Mouse (Mus musculus) forebrain, postnatal 0 days (tissue): ENCODE measurements at regions not wholly inside any gene's neighbourhood (a gene's known extent, or its start where the extent isn't known, plus 50 kb on each side); places are given as distances from the start of the nearest gene placed in this dataset.

ENCODE experiments used
- ATAC-seq: fragments of 200-750 bp; cut with Nextera tagmentation; 2 replicates; pipeline ENCODE4 v1.8.0; 2017; ENCODE audit warnings: mild to moderate bottlenecking, moderate library complexity
- DNase-seq: peaks from one replicate; pipeline ENCODE4 v3.0.0-alpha.2; 2015
- H3K27ac ChIP-seq: fragments of 300-500 bp; sonication (generic); 2 replicates; pipeline ENCODE4 v1.5.1; 2014; ENCODE audit warnings: low read depth, mild to moderate bottlenecking, antibody characterized with exemption, low read length, moderate library complexity, mixed read lengths
- H3K27me3 ChIP-seq: fragments of 300-500 bp; sonication (generic); 2 replicates; pipeline ENCODE4 v1.6.1; 2014; ENCODE audit warnings: mild to moderate bottlenecking, low read length, mixed read lengths; ENCODE audit not compliant: insufficient read depth
- H3K36me3 ChIP-seq: fragments of 300-500 bp; sonication (generic); 2 replicates; pipeline ENCODE4 v1.6.1; 2014; ENCODE audit warnings: mild to moderate bottlenecking, moderate library complexity; ENCODE audit not compliant: insufficient read depth
- H3K4me1 ChIP-seq: fragments of 300-500 bp; sonication (generic); 2 replicates; pipeline ENCODE4 v1.6.1; 2014; ENCODE audit warnings: antibody characterized with exemption; ENCODE audit not compliant: insufficient read depth
- H3K4me2 ChIP-seq: fragments of 300-500 bp; sonication (generic); 2 replicates; pipeline ENCODE4 v1.6.1; 2014; ENCODE audit warnings: low read depth, mild to moderate bottlenecking, moderate library complexity
- H3K4me3 ChIP-seq: fragments of 300-500 bp; sonication (generic); 2 replicates; pipeline ENCODE4 v1.5.1; 2014; ENCODE audit warnings: low read depth, low read length, mixed read lengths
- H3K9ac ChIP-seq: fragments of 300-500 bp; sonication (generic); 2 replicates; pipeline ENCODE4 v1.6.1; 2014; ENCODE audit warnings: mild to moderate bottlenecking
- H3K9me3 ChIP-seq: fragments of 300-500 bp; sonication (generic); 2 replicates; pipeline ENCODE4 v1.6.1; 2016; ENCODE audit warnings: low read length
- CTCF ChIP-seq: sonication (generic); IDR thresholded peaks from 2 replicates; pipeline ENCODE4 v1.5.1; 2016; ENCODE audit warnings: antibody characterized with exemption, control low read depth, low read depth
- WGBS: fragments of 180-500 bp; shearing (Covaris S2); extraction: QIAGEN DNeasy Blood & Tissue Kit; methylation state at CpG from one replicate; pipeline ENCODE4 v1.1.7; 2014; 5-methylcytosine and 5-hydroxymethylcytosine counted together

DNA sequence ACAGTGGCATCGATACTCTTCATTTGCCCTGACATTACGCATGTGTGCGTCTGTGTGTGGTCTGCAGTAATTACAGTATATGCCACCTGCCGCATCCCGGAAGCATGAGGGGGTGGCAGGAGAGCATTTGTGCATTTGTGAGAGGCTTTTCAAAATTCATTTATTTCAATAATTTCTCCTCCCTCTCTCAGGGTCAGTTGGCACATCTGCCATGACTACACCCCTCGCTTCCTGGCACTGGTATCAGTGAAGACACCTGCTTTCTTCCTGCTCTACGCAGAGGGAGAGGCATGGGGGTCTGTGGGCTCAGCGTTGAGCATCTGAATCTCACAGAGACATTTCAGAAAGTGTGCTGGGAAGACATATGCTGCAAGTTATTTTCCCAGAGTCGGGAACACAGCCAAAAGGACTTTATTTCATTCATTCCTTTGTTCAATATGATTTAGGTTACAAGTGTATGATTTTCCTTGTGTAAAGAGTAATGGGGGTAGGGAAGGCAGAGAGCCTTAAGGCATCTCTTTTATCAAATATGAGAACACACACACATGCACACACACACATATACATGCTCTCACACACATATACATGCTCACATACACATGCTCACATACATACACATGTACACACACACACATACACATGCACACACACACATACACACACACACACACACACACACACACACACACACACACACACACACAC, 262.2 kb upstream of the Klhl29 start:
- H3K27me3 ChIP-seq: no peaks in the 10 kb centered on the region
- no peaks in the 10 kb centered on the region for H3K36me3 ChIP-seq
- H3K27ac ChIP-seq: no peak overlapping the region
- H3K4me2 ChIP-seq: no peak overlapping the region
- no peak for TF ChIP-seq CTCF
- no peak overlapping the region for H3K9ac ChIP-seq
- H3K4me1 ChIP-seq: 0 out of 2 replicates have a peak, but pooled peaks cover 3% of the 10 kb centered on the region
- peak; percentile 74 for ATAC-seq
- no peaks in the 10 kb centered on the region for H3K9me3 ChIP-seq
- WGBS: 39% methylated on average over 9 of the region's 9 CpGs
- peak; percentile 66 for DNase-seq
- H3K4me3 ChIP-seq: no peak overlapping the region

DNA sequence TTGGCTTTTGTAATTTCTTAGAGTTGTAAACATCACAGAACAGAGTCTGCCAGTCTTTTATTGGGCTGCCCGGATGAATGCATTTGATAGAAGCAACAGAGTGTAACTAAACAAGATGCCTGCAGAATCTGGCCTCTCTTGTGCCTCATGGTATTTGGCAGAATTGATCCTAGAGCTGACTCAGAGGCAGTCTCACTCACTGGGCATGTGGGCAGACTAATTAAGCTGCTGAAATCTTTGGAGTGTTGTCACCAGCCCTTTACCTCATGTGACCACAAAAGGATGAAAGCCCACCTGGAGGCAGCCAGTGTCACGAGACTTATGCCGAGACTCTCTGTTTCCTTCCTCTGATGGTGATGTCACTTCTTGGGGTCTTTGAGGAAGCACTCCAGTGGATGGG, 258.5 kb upstream of the Klhl29 start:
- no peak for TF ChIP-seq CTCF
- 36% methylated on average over 3 of the region's 3 CpGs for WGBS

DNA sequence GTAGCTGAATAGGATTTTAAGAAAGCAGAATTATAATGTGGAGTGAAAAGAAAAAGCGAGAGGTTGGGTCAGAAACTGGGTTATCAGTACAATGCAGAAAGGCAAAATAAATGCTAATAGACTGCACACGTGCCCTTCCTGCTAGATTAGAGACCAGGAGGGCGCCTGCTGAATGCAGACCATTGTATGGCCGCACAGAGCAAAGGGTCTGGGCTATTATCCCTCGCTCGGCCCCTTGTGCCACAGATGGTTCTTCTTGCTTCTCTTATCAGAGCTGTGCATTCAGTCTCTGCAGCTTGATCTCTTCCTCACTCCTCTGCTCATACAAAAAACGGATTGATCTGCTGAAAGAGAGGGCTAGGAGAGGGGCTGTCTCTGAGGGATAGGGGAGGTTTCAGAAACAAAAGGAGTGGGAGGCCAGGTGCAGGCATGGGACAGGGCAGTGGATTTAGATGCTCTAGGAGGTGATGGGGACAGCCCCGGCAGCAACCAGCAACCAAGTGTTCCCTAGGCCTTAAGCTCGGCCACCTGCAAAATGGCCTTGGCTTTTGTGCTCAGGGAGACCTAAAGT, 225.7 kb upstream of the Klhl29 start:
- Histone ChIP-seq H3K9me3 (no peaks in the 10 kb centered on the region), H3K9ac (no peak overlapping the region), H3K27me3 (no peaks in the 10 kb centered on the region), H3K27ac (no peak overlapping the region), H3K4me1 (no peaks in the 10 kb centered on the region), H3K36me3 (no peaks in the 10 kb centered on the region), H3K4me3 (no peak overlapping the region), H3K4me2 (no peak overlapping the region)
- WGBS: 35% methylated on average over 9 of the region's 9 CpGs
- DNase-seq (no peak), ATAC-seq (no peak)
- no peak for TF ChIP-seq CTCF

More for the DNA sequence above, 258.5 kb upstream of the Klhl29 start:
- H3K4me3 ChIP-seq: no peak overlapping the region
- DNase-seq: no peak
- H3K36me3 ChIP-seq: no peaks in the 10 kb centered on the region
- no peak for ATAC-seq
- H3K4me2 ChIP-seq: no peak overlapping the region
- no peak overlapping the region for H3K27ac ChIP-seq
- H3K4me1 ChIP-seq: 0 out of 2 replicates have a peak, but pooled peaks cover 3% of the 10 kb centered on the region
- H3K9ac ChIP-seq: no peak overlapping the region
- H3K9me3 ChIP-seq: no peaks in the 10 kb centered on the region
- no peaks in the 10 kb centered on the region for H3K27me3 ChIP-seq

DNA sequence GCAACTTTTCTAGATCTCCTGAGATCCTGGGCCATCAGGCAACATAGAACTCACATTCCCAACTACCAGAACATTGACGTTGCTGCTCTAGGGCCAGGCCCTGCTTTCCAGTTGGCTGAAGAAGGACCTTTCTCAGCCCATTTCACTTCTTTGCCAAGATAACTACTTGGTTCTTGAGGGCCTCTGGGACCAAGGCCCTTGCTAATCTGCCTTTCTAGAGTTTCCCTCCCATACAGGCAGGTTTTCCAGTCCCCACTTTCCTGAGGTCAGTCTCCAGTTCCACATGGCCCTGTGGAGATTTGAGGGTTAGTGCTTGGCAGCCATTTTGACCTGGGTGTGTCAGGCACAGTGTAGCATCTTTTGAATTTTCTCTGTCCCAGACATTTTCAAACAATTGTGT, 223.9 kb upstream of the Klhl29 start:
- Histone ChIP-seq H3K27me3 (no peaks in the 10 kb centered on the region), H3K4me2 (no peak overlapping the region), H3K4me1 (no peaks in the 10 kb centered on the region), H3K27ac (no peak overlapping the region), H3K36me3 (no peaks in the 10 kb centered on the region), H3K4me3 (no peak overlapping the region), H3K9ac (no peak overlapping the region), H3K9me3 (no peaks in the 10 kb centered on the region)
- DNase-seq (no peak), ATAC-seq (no peak)
- no peak for TF ChIP-seq CTCF
- WGBS: 94% methylated on average over 1 of the region's 1 CpGs

DNA sequence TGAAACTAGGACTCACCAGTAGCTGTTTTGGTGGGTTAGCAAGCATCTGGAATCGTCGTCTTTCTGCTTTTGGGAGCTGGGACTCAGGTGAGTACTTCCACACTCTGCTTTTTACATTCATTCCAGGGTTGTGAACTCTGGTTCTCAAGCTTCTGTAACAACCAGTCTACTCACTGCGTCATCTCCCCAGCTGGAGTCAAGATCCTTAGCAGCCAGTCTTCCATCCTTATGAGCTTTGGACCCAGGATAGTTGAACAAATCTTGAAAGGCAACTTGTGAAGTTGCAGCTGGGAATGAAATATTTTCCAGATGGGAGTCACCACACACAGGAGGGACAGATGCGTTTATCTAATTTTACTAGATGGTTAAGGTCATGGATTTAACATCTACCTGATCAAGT, 223.5 kb upstream of the Klhl29 start:
- ATAC-seq (no peak), DNase-seq (no peak)
- H3K4me2 ChIP-seq: no peak overlapping the region
- no peaks in the 10 kb centered on the region for H3K4me1 ChIP-seq
- H3K36me3 ChIP-seq: no peaks in the 10 kb centered on the region
- WGBS: 89% methylated on average over 4 of the region's 4 CpGs
- H3K27ac ChIP-seq: no peak overlapping the region
- no peak for TF ChIP-seq CTCF
- H3K4me3 ChIP-seq: no peak overlapping the region
- H3K9ac ChIP-seq: no peak overlapping the region
- no peaks in the 10 kb centered on the region for H3K9me3 ChIP-seq
- H3K27me3 ChIP-seq: no peaks in the 10 kb centered on the region

DNA sequence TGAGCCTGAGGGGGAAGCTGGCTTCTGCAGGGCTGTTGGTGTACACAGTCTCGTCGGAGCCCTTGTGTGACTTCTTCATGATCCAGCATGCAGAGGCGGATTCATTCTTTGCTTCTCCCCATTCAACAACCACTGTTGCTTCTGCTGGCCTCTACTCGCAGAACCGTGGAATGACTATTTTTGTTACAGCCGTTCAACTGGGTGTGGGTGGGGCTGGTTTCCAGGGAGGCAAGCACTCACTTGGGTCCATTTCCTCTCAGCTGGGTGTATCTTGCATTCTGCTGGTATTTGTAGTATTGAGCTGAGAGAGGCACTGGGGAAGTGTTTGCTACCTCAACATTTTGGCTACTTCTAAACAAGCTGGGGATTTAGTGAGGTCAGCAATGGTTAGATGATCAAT, 197.3 kb upstream of the Klhl29 start:
- 76% methylated on average over 6 of the region's 6 CpGs for WGBS
- Histone ChIP-seq H3K9me3 (no peaks in the 10 kb centered on the region), H3K27ac (no peak overlapping the region), H3K36me3 (no peaks in the 10 kb centered on the region), H3K4me2 (no peak overlapping the region), H3K4me3 (no peak overlapping the region), H3K27me3 (no peaks in the 10 kb centered on the region), H3K9ac (no peak overlapping the region), H3K4me1 (no peaks in the 10 kb centered on the region)
- DNase-seq (no peak), ATAC-seq (no peak)
- no peak for TF ChIP-seq CTCF

DNA sequence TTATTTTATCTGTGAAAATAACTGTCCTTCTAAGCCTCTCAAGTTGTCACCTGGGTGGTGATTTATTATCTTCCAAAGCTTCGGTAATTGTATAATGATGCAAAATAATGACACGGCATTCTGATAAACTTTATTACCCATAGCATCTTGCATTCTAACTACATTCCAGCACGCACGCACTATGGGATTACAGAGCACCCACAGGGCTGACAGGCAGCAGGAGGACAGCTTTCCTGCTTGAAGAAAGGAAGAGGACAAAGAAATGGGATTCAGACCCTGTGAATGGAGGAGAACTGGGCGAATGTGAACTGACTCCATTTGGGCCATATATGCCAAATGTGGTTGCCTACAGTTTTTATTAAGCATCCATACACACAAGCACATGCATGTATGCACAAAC, 193.5 kb upstream of the Klhl29 start:
- Histone ChIP-seq H3K36me3 (no peaks in the 10 kb centered on the region), H3K4me3 (no peak overlapping the region), H3K9me3 (no peaks in the 10 kb centered on the region), H3K4me2 (no peak overlapping the region), H3K27ac (no peak overlapping the region), H3K9ac (no peak overlapping the region), H3K27me3 (no peaks in the 10 kb centered on the region), H3K4me1 (no peaks in the 10 kb centered on the region)
- DNase-seq (no peak), ATAC-seq (no peak)
- no peak for TF ChIP-seq CTCF
- 72% methylated on average over 5 of the region's 5 CpGs for whole genome bisulfite sequencing
